ENCODE assay signal across 8 mouse cellular contexts in genomic region chr17:46857903-46858748, GRCm38 (mm10). TPM values are rescaled to one million over a fixed set of nuclear protein-coding genes. Genes with fewer than 3 reads are reported as not detected.
DNase-seq lines count a peak whose midpoint lies in the region; ATAC-seq and TF ChIP-seq lines count a peak whose summit lies in the region.

TSS of gene Bicral (minus strand) at chr17:46858482.

- peak; percentile 84 for DNase-seq in MEL (ENCODE audit: low read depth, low spot score)
- peak; percentile 44 for DNase-seq in c-Kit-positive CD71-positive TER-119-positive erythroid progenitor cells, embryonic 14.5 days (ENCODE audit: low spot score)
- DNase-seq in forebrain, postnatal 0 days = peak; percentile 78
- peak; percentile 77 to 82 for DNase-seq in heart, postnatal 36 days
- DNase-seq in layer of hippocampus, adult 8-10 months (ENCODE audit: low spot score in 2 of 2) = peak in 1 of 2 experiments; percentile 53
- DNase-seq in lung, postnatal 0 days (ENCODE audit: low spot score) = peak; percentile 88
- peak; percentile 65 for DNase-seq in ovary, postnatal 10 days (ENCODE audit: low spot score)
- peak; percentile 57 for DNase-seq in thymus, postnatal 0 days (ENCODE audit: low spot score)

- peaks cover 0 to 21% of the 10 kb centered on the region in 2 experiments; a peak in 2 of 4 replicates for H3K36me3 ChIP-seq in MEL (ENCODE audit: control insufficient read depth in 1 of 2, insufficient read depth in 2 of 2, low read length in 2 of 2)
- H3K36me3 ChIP-seq in forebrain, postnatal 0 days (ENCODE audit: insufficient read depth) = no peaks in the 10 kb centered on the region
- H3K36me3 ChIP-seq in lung, postnatal 0 days (ENCODE audit: insufficient read depth, low read length) = no peaks in the 10 kb centered on the region

- peaks cover 3 to 17% of the 10 kb centered on the region in 2 experiments for H3K4me1 ChIP-seq in MEL (ENCODE audit: control insufficient read depth in 1 of 2, insufficient read depth in 2 of 2, low read length in 2 of 2)
- H3K4me1 ChIP-seq in forebrain, postnatal 0 days (ENCODE audit: insufficient read depth) = peaks cover 13% of the 10 kb centered on the region
- H3K4me1 ChIP-seq in lung, postnatal 0 days (ENCODE audit: insufficient read depth, low read depth, low read length) = peaks cover 10% of the 10 kb centered on the region; the same call in 1 of the 2 replicates

- H3K4me2 ChIP-seq in forebrain, postnatal 0 days (ENCODE audit: low read depth) = peak within 1 kb of the TSS; percentile 55
- H3K4me2 ChIP-seq in lung, postnatal 0 days (replicated peaks; ENCODE audit: low read depth, low read length) = peak within 1 kb of the TSS; percentile 73

- intact Hi-C loops in heart, postnatal 36 days (cut with DNase I) = loop anchor here (1.0 to 10.0 kb wide), 4 partner anchors 15 to 213 kb away; partner anchors contain the start of genes Klc4, Mrpl2 and Rpl7l1

- H3K79me2 ChIP-seq in MEL (ENCODE audit: control insufficient read depth, insufficient read depth, low read length, poor library complexity) = peaks cover 34% of the 10 kb centered on the region

- H3K9me3 ChIP-seq in MEL (replicated peaks; ENCODE audit: insufficient read depth, low read length) = no peaks in the 10 kb centered on the region
- H3K9me3 ChIP-seq in forebrain, postnatal 0 days (ENCODE audit: low read length) = no peaks in the 10 kb centered on the region
- H3K9me3 ChIP-seq in lung, postnatal 0 days (ENCODE audit: low read length) = no peaks in the 10 kb centered on the region

- no peak for TF ChIP-seq CTCF in MEL (IDR thresholded peaks at IDR 0.05 in 2 of 3, conservative IDR thresholded peaks at IDR 0.05 in 1 of 3; ENCODE audit: control insufficient read depth in 1 of 3, insufficient read depth in 1 of 3, low read depth in 2 of 3, low read length in 3 of 3, poor library complexity in 1 of 3, severe bottlenecking in 1 of 3)
- no peak for TF ChIP-seq CTCF in forebrain, postnatal 0 days (IDR thresholded peaks at IDR 0.05; ENCODE audit: low read depth)
- TF ChIP-seq CTCF in lung, postnatal 0 days (IDR thresholded peaks at IDR 0.05) = no peak

- peak; percentile 38 to 70 for TF ChIP-seq POLR2A in MEL (IDR thresholded peaks at IDR 0.05; ENCODE audit: control insufficient read depth in 1 of 2, insufficient read depth in 1 of 2, low read depth in 1 of 2, low read length in 2 of 2, poor library complexity in 1 of 2)

- no peaks in the 10 kb centered on the region for H3K27me3 ChIP-seq in MEL (ENCODE audit: control insufficient read depth in 1 of 2, insufficient read depth in 2 of 2, low read length in 2 of 2)
- no peaks in the 10 kb centered on the region for H3K27me3 ChIP-seq in forebrain, postnatal 0 days (ENCODE audit: insufficient read depth, low read length)
- H3K27me3 ChIP-seq in lung, postnatal 0 days (replicated peaks; ENCODE audit: insufficient read depth, low read length) = no peaks in the 10 kb centered on the region

- no peak for TF ChIP-seq RAD21 in MEL (IDR thresholded peaks at IDR 0.05; ENCODE audit: low read depth, low read length)

- peak within 1 kb of the TSS; percentile 95 to 96 for H3K4me3 ChIP-seq in MEL (ENCODE audit: control insufficient read depth in 1 of 2, insufficient read depth in 1 of 2, low read depth in 2 of 2, low read length in 2 of 2)
- peak within 1 kb of the TSS; percentile 96 for H3K4me3 ChIP-seq in forebrain, postnatal 0 days (ENCODE audit: low read depth, low read length)
- peak within 1 kb of the TSS; percentile 98 for H3K4me3 ChIP-seq in lung, postnatal 0 days (ENCODE audit: low read depth, low read length)

- H3K9ac ChIP-seq in MEL (ENCODE audit: control insufficient read depth, low read depth, low read length, poor library complexity, severe bottlenecking) = peak within 1 kb of the TSS; percentile 100
- peak within 1 kb of the TSS; percentile 100 for H3K9ac ChIP-seq in forebrain, postnatal 0 days
- H3K9ac ChIP-seq in lung, postnatal 0 days (replicated peaks; ENCODE audit: low read depth) = peak within 1 kb of the TSS; percentile 100

- TF ChIP-seq EP300 in MEL (IDR thresholded peaks at IDR 0.05; ENCODE audit: low read depth in 1 of 2, low read length in 2 of 2) = peak in 1 of 2 experiments; percentile 5; a peak in 1 of 4 replicates
- TF ChIP-seq EP300 in lung, postnatal 0 days (IDR thresholded peaks at IDR 0.05) = no peak

- ATAC-seq in forebrain, postnatal 0 days = peak; percentile 47
- peak; percentile 48 for ATAC-seq in lung, postnatal 0 days

- H3K27ac ChIP-seq in MEL (ENCODE audit: control insufficient read depth, low read depth, low read length) = peak within 1 kb of the TSS; percentile 99
- peak within 1 kb of the TSS; percentile 100 for H3K27ac ChIP-seq in forebrain, postnatal 0 days (ENCODE audit: low read depth, low read length)
- peak within 1 kb of the TSS; percentile 100 for H3K27ac ChIP-seq in lung, postnatal 0 days (ENCODE audit: low read length)

- WGBS in forebrain, postnatal 0 days = under 1% methylated on average over 61 of the region's 65 CpGs
- WGBS in lung, postnatal 0 days = under 1% methylated on average over 54 of the region's 65 CpGs

TF ChIP-seq in MEL, 35 proteins besides CTCF, POLR2A, EP300 and RAD21:
- no peak for TF ChIP-seq GATA1 (IDR thresholded peaks at IDR 0.05; ENCODE audit: low read depth, low read length)
- peak; percentile 57 for TF ChIP-seq NELFE (IDR thresholded peaks at IDR 0.05; ENCODE audit: low read depth, low read length)
- TF ChIP-seq E2F4 (IDR thresholded peaks at IDR 0.05; ENCODE audit: borderline replicate concordance, low read depth, low read length) = 0 out of 2 replicates have a peak, but pooled peaks have one; percentile 17
- TF ChIP-seq ZKSCAN1 (IDR thresholded peaks at IDR 0.05; ENCODE audit: low read depth, low read length) = no peak
- peak; percentile 63; the same call in 1 of the 2 replicates for TF ChIP-seq POLR2AphosphoS2 (IDR thresholded peaks at IDR 0.05; ENCODE audit: low read length)
- TF ChIP-seq USF1 (IDR thresholded peaks at IDR 0.05; ENCODE audit: low read depth, low read length) = no peak
- peak; percentile 40; the same call in 1 of the 2 replicates for TF ChIP-seq HCFC1 (IDR thresholded peaks at IDR 0.05; ENCODE audit: low read depth, low read length)
- TF ChIP-seq CHD1 (IDR thresholded peaks at IDR 0.05; ENCODE audit: low read depth, low read length) = peak; percentile 92
- no peak for TF ChIP-seq MAFK (IDR thresholded peaks at IDR 0.05; ENCODE audit: borderline replicate concordance, low read depth, low read length)
- no peak for TF ChIP-seq GABPA (IDR thresholded peaks at IDR 0.05; ENCODE audit: low read depth, low read length)
- TF ChIP-seq BHLHE40 (IDR thresholded peaks at IDR 0.05; ENCODE audit: borderline replicate concordance, low read depth, low read length) = no peak
- TF ChIP-seq ELF1 (IDR thresholded peaks at IDR 0.05; ENCODE audit: low read depth, low read length) = no peak
- peak; percentile 22; the same call in 1 of the 2 replicates for TF ChIP-seq ETS1 (IDR thresholded peaks at IDR 0.05; ENCODE audit: low read depth, low read length)
- TF ChIP-seq ZMIZ1 (IDR thresholded peaks at IDR 0.05; ENCODE audit: low read depth, low read length) = peak; percentile 86
- no peak for TF ChIP-seq MAX (IDR thresholded peaks at IDR 0.05; ENCODE audit: low read length)
- no peak for TF ChIP-seq MXI1 (IDR thresholded peaks at IDR 0.05; ENCODE audit: low read depth, low read length)
- no peak for TF ChIP-seq NRF1 (IDR thresholded peaks at IDR 0.05; ENCODE audit: insufficient read depth, low read depth, low read length, poor library complexity, severe bottlenecking)
- TF ChIP-seq TBP (IDR thresholded peaks at IDR 0.05; ENCODE audit: low read depth, low read length) = peak; percentile 79
- TF ChIP-seq MYC (IDR thresholded peaks at IDR 0.05; ENCODE audit: low read depth, low read length) = no peak
- no peak; the same call in 1 of the 2 replicates for TF ChIP-seq TCF12 (IDR thresholded peaks at IDR 0.05; ENCODE audit: low read depth, low read length)
- no peak for TF ChIP-seq SMC3 (IDR thresholded peaks at IDR 0.05; ENCODE audit: low read depth, low read length)
- TF ChIP-seq ZC3H11A (IDR thresholded peaks at IDR 0.05; ENCODE audit: low read depth, low read length) = no peak
- TF ChIP-seq RCOR1 (IDR thresholded peaks at IDR 0.05; ENCODE audit: low read depth, low read length) = no peak
- TF ChIP-seq ZNF384 (IDR thresholded peaks at IDR 0.05; ENCODE audit: low read depth, low read length) = peak; percentile 93
- TF ChIP-seq CHD2 (IDR thresholded peaks at IDR 0.05; ENCODE audit: low read length) = no peak

RNA-seq across cellular contexts. Expression of gene Bicral, which starts in this region (rescaled TPM):
- total RNA-seq in MEL (2012; rRNA removed) = 3.7 and 5.8 TPM in 2 replicates
- polyA plus RNA-seq in MEL (2012; ENCODE audit: insufficient read depth in 1 of 2, insufficient read length in 2 of 2, low read depth in 1 of 2, low replicate concordance in 2 of 2, missing spikeins in 1 of 2) = 1 to 10 TPM in 1 of 2 experiments, not detected in 1; 6.9 TPM
- 17.4 and 36.7 TPM in 2 replicates for total RNA-seq in forebrain, postnatal 0 days (2014; rRNA removed)
- 3.8 and 6.7 TPM in 2 replicates for polyA plus RNA-seq in forebrain, postnatal 0 days (2015; fragmentation: Nextera tagmentation; extraction: Ambion mirVana)
- total RNA-seq in heart, postnatal 36 days (2021) = 10 to 100 TPM; 14.9 to 15.3 TPM
- total RNA-seq in layer of hippocampus, adult 8-10 months (2022) = 10 to 100 TPM; 51.9 to 67.7 (median 61.2) TPM
- 3.0 and 3.4 TPM in 2 replicates for polyA plus RNA-seq in lung, postnatal 0 days (2015; fragmentation: Nextera tagmentation; extraction: Ambion mirVana)
- 4.5 and 5.6 TPM in 2 replicates for polyA plus RNA-seq in thymus, postnatal 0 days (2015; fragmentation: Nextera tagmentation; extraction: Ambion mirVana)
